Comparison of ENCODE assay signal across 28 mouse cellular contexts in the genomic region with DNA sequence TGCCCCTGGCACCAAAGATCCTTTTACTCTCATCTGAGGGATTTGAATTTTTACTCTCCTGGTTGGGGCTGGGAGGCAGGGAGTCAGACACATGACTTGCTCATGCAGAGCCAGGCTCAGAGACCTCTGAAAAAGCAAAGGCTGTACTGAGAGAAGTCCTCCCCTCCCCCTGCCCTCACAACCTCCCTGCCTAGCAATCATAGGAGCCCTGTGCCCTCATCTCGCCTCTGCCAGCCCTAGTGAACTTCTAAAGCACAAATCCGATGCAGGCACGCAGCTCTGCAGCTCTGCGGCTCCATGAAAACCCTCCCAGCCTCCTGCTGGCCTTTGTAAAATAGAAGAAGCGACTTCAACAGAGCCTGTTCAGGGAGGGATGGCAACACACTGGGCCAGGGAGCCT. TPM values are rescaled to one million over a fixed set of nuclear protein-coding genes. Genes with fewer than 3 reads are reported as not detected.
A peak's percentile ranks its signal among the peaks of the same experiment; 100 is the strongest.
DNase-seq lines count a peak whose midpoint lies in the region; ATAC-seq and TF ChIP-seq lines count a peak whose summit lies in the region.
"Had no signal": no experiment of that assay in that cellular context is flagged by ENCODE, and none has a peak within 500 bp of the region (broad histone marks: within the 10 kb centered on the region; RNA-seq: fewer than 3 reads in every experiment).

No protein-coding gene starts in this region.

- intact Hi-C loops in heart, postnatal 25 days (cut with DNase I), result no loop called here

- TF ChIP-seq POLR2A in brain, embryonic 14.5 days (IDR thresholded peaks at IDR 0.05; ENCODE audit: borderline replicate concordance, extremely low read depth, insufficient read depth, insufficient read length, poor library complexity, severe bottlenecking), result no peak

- no peak overlapping the region for H3K27ac ChIP-seq in heart, embryonic 11.5 days (ENCODE audit: low read depth, low read length)
- H3K27ac ChIP-seq in hindbrain, postnatal 0 days, result no peak overlapping the region
- peak overlapping the region; percentile 19; the same call in 1 of the 2 replicates for H3K27ac ChIP-seq in midbrain, embryonic 15.5 days
- H3K27ac ChIP-seq: embryonic facial prominence, embryonic 13.5 days; gastrocnemius, adult 2 months; kidney, embryonic 15.5 days; limb, embryonic 13.5 days; liver, embryonic 12.5 days; midbrain, embryonic 12.5 days had no signal

- no peaks in the 10 kb centered on the region for H3K9me3 ChIP-seq in heart, embryonic 11.5 days (replicated peaks; ENCODE audit: control insufficient read depth, low read length)
- no peaks in the 10 kb centered on the region for H3K9me3 ChIP-seq in hindbrain, postnatal 0 days (ENCODE audit: low read length)
- no peaks in the 10 kb centered on the region for H3K9me3 ChIP-seq in midbrain, embryonic 15.5 days
- H3K9me3 ChIP-seq: embryonic facial prominence, embryonic 13.5 days; G1E; kidney, embryonic 15.5 days; limb, embryonic 13.5 days; liver, embryonic 12.5 days; midbrain, embryonic 12.5 days had no signal

- peaks cover 68% of the 10 kb centered on the region for H3K27me3 ChIP-seq in heart, embryonic 11.5 days (ENCODE audit: control insufficient read depth, insufficient read depth, low read length)
- 0 out of 2 replicates have a peak, but pooled peaks cover 4% of the 10 kb centered on the region for H3K27me3 ChIP-seq in hindbrain, postnatal 0 days (ENCODE audit: insufficient read depth, low read length)
- peaks cover 5% of the 10 kb centered on the region; the same call in 1 of the 2 replicates for H3K27me3 ChIP-seq in midbrain, embryonic 15.5 days (replicated peaks)

- 29% methylated on average over 5 of the region's 5 CpGs for WGBS in heart, embryonic 11.5 days (ENCODE audit: insufficient replicate concordance)
- 11% methylated on average over 5 of the region's 5 CpGs for WGBS in hindbrain, postnatal 0 days
- 6% methylated on average over 5 of the region's 5 CpGs for WGBS in midbrain, embryonic 15.5 days

- no peak for ATAC-seq in heart, embryonic 11.5 days (replicated peaks; ENCODE audit: insufficient number of reproducible peaks, low FRiP score, low TSS enrichment)
- no peak for ATAC-seq in hindbrain, postnatal 0 days
- ATAC-seq in midbrain, embryonic 15.5 days (replicated peaks), result peak; percentile 38; the same call in 1 of the 2 replicates
- ATAC-seq: liver, embryonic 12.5 days had no signal

- H3K36me3 ChIP-seq in heart, embryonic 11.5 days (ENCODE audit: control insufficient read depth, insufficient read depth, low read length), result no peaks in the 10 kb centered on the region
- no peaks in the 10 kb centered on the region for H3K36me3 ChIP-seq in hindbrain, postnatal 0 days (ENCODE audit: insufficient read depth, low read length)
- no peaks in the 10 kb centered on the region for H3K36me3 ChIP-seq in midbrain, embryonic 15.5 days (replicated peaks)
- H3K36me3 ChIP-seq: embryonic facial prominence, embryonic 13.5 days; G1E; kidney, embryonic 15.5 days; limb, embryonic 13.5 days; liver, embryonic 12.5 days; midbrain, embryonic 12.5 days had no signal

- DNase-seq in heart, postnatal 25 days (ENCODE audit: low spot score), result no peak
- DNase-seq in brain, embryonic 14.5 days (ENCODE audit: low read depth), result peak; percentile 60
- DNase-seq in hindbrain, postnatal 0 days (ENCODE audit: low spot score), result peak; percentile 15
- DNase-seq in ovary, postnatal 14 days (ENCODE audit: low spot score), result no peak
- DNase-seq in thymus, postnatal 36 days, result no peak
- DNase-seq: adrenal gland, adult 2 months; B cell, adult 2 months; cerebellum, adult 2 months; cerebellum, postnatal 25 days; gastrocnemius, adult 2 months; kidney, adult 11 months; kidney, postnatal 36 days; layer of hippocampus, adult 9-11 months; lung, adult 18-20 months; lung, postnatal 10 days; right cerebral cortex, postnatal 14 days; thymus, postnatal 14 days had no signal

- no peak overlapping the region for H3K4me3 ChIP-seq in heart, embryonic 11.5 days (ENCODE audit: low read depth, low read length)
- H3K4me3 ChIP-seq in hindbrain, postnatal 0 days (ENCODE audit: low read length), result no peak overlapping the region
- H3K4me3 ChIP-seq in midbrain, embryonic 15.5 days, result no peak overlapping the region
- H3K4me3 ChIP-seq: embryonic facial prominence, embryonic 13.5 days; erythroblast, embryonic 14.5 days; gastrocnemius, adult 2 months; kidney, embryonic 15.5 days; limb, embryonic 13.5 days; liver, embryonic 12.5 days; midbrain, embryonic 12.5 days had no signal

- H3K4me2 ChIP-seq in heart, embryonic 11.5 days, result no peak overlapping the region
- no peak overlapping the region for H3K4me2 ChIP-seq in hindbrain, postnatal 0 days (ENCODE audit: low read depth, low read length)
- H3K4me2 ChIP-seq in midbrain, embryonic 15.5 days, result no peak overlapping the region
- H3K4me2 ChIP-seq: embryonic facial prominence, embryonic 13.5 days; kidney, embryonic 15.5 days; limb, embryonic 13.5 days; liver, embryonic 12.5 days; midbrain, embryonic 12.5 days had no signal

- H3K9ac ChIP-seq in heart, embryonic 11.5 days (ENCODE audit: low read depth, low read length), result 0 out of 2 replicates have a peak overlapping the region, but pooled peaks have one; percentile 5
- H3K9ac ChIP-seq in hindbrain, postnatal 0 days (replicated peaks; ENCODE audit: low read length), result no peak overlapping the region
- H3K9ac ChIP-seq in midbrain, embryonic 15.5 days, result peak overlapping the region; percentile 28
- H3K9ac ChIP-seq: embryonic facial prominence, embryonic 13.5 days; kidney, embryonic 15.5 days; limb, embryonic 13.5 days; liver, embryonic 12.5 days; midbrain, embryonic 12.5 days had no signal

- H3K4me1 ChIP-seq in heart, embryonic 11.5 days (ENCODE audit: control insufficient read depth, insufficient read depth, low read length), result peaks cover 12% of the 10 kb centered on the region
- H3K4me1 ChIP-seq in hindbrain, postnatal 0 days (ENCODE audit: insufficient read depth, low read length), result peaks cover 12% of the 10 kb centered on the region; the same call in 1 of the 2 replicates
- H3K4me1 ChIP-seq in midbrain, embryonic 15.5 days, result peaks cover 28% of the 10 kb centered on the region
- H3K4me1 ChIP-seq: liver, embryonic 12.5 days had no signal

- no peak for TF ChIP-seq CTCF in brain, embryonic 14.5 days (IDR thresholded peaks at IDR 0.05; ENCODE audit: borderline replicate concordance, extremely low read depth, insufficient read depth, insufficient read length)
- TF ChIP-seq CTCF in hindbrain, postnatal 0 days (IDR thresholded peaks at IDR 0.05; ENCODE audit: low read depth), result no peak

RNA-seq across cellular contexts. Expression of gene Dagla, which starts 34.6 kb away (rescaled TPM):
- polyA plus RNA-seq in heart, embryonic 11.5 days (2014; fragmentation: Nextera tagmentation; extraction: Ambion mirVana), result 0.66 and 0.79 TPM in 2 replicates
- 1 to 10 TPM; 3.2 to 3.3 TPM for total RNA-seq in heart, postnatal 25 days (2021)
- polyA plus RNA-seq in brain, embryonic 14.5 days (2012; rRNA removed), result 20.2 and 24.8 TPM in 2 replicates
- total RNA-seq in hindbrain, postnatal 0 days (2014; rRNA removed), result 33.7 and 35.0 TPM in 2 replicates
- 9.0 and 10.9 TPM in 2 replicates for polyA plus RNA-seq in hindbrain, postnatal 0 days (2015; fragmentation: Nextera tagmentation; extraction: Ambion mirVana)
- 12.7 and 13.4 TPM in 2 replicates for polyA plus RNA-seq in midbrain, embryonic 15.5 days (2015; fragmentation: Nextera tagmentation; extraction: Ambion mirVana)
- total RNA-seq: hematopoietic stem cell, adult 5-6 weeks had no signal
- polyA plus RNA-seq: G1E had no signal

RNA-seq across cellular contexts. Expression of gene Syt7, which starts 49.6 kb away (rescaled TPM):
- polyA plus RNA-seq in heart, embryonic 11.5 days (2014; fragmentation: Nextera tagmentation; extraction: Ambion mirVana), result 1.2 and 2.0 TPM in 2 replicates
- total RNA-seq in heart, postnatal 25 days (2021), result 10 to 100 TPM; 45.8 to 47.0 TPM
- 50.2 and 85.2 TPM in 2 replicates for polyA plus RNA-seq in brain, embryonic 14.5 days (2012; rRNA removed)
- 93.4 and 114 TPM in 2 replicates for total RNA-seq in hindbrain, postnatal 0 days (2014; rRNA removed)
- 11.9 and 17.4 TPM in 2 replicates for polyA plus RNA-seq in hindbrain, postnatal 0 days (2015; fragmentation: Nextera tagmentation; extraction: Ambion mirVana)
- 19.6 and 21.0 TPM in 2 replicates for polyA plus RNA-seq in midbrain, embryonic 15.5 days (2015; fragmentation: Nextera tagmentation; extraction: Ambion mirVana)
- total RNA-seq: CH12.LX; hematopoietic stem cell, adult 5-6 weeks had no signal
- polyA plus RNA-seq: erythroblast, embryonic 14.5 days; G1E had no signal

Comparison
In these comparisons a context has a peak if more than half of its experiments do, and no peak if none do; other contexts are left out.
1. DNase-seq: peak in brain, embryonic 14.5 days (single experiment) and hindbrain, postnatal 0 days (single experiment); none in heart, postnatal 25 days (single experiment), ovary, postnatal 14 days (single experiment) and thymus, postnatal 36 days (0 of 2).